Mouse (Mus musculus) lung, adult 2 months (tissue): ENCODE measurements around the gene Ap2b1. TPM values are rescaled to one million over a fixed set of nuclear protein-coding genes. Genes with fewer than 3 reads are reported as not detected.

ENCODE experiments used
- DNase-seq: peaks from one replicate; pipeline ENCODE4 v3.0.0; 2022
- H3K4me1 ChIP-seq: fragments of 200-500 bp; 2 replicates; pipeline ENCODE4 v1.6.1; 2011; ENCODE audit warnings: low read length; ENCODE audit not compliant: control insufficient read depth, insufficient read depth
- H3K4me3 ChIP-seq: fragments of 200-500 bp; replicated peaks from 2 replicates; pipeline ENCODE3; 2011; ENCODE audit warnings: low read depth, mild to moderate bottlenecking, control low read depth, low read length; ENCODE audit errors: extremely low read depth
- CTCF ChIP-seq: fragments of 200-500 bp; IDR thresholded peaks from 2 replicates; pipeline ENCODE4 v1.5.1; 2011; ENCODE audit warnings: mild to moderate bottlenecking, low read length, control low read depth; ENCODE audit not compliant: insufficient read depth
- POLR2A ChIP-seq: fragments of 200-500 bp; IDR thresholded peaks from 2 replicates; pipeline ENCODE4 v1.6.1; 2011; ENCODE audit warnings: low read depth, mild to moderate bottlenecking, control low read depth, low read length, borderline replicate concordance; ENCODE audit errors: extremely low read depth
- WGBS: fragments of 180-500 bp; shearing (Covaris S2); methylation state at CpG from one replicate; pipeline ENCODE4 v1.1.7; 2018; 5-methylcytosine and 5-hydroxymethylcytosine counted together
- polyA plus RNA-seq: library from polyadenylated mRNA; depleted of rRNA; stranded (reverse); fragments of >200 nt; gene quantifications from 2 replicates; pipeline ENCODE4 v1.2.3, GENCODE M21; 2012

Ap2b1 gene
- polyA plus RNA-seq, 1 experiment = 43.9 TPM

- WGBS = 81% methylated on average over 2 of the region's 2 CpGs
- no peak for TF ChIP-seq POLR2A
- no peak overlapping the region for H3K4me3 ChIP-seq
- H3K4me1 ChIP-seq = no peaks in the 10 kb centered on the region
- no peak for DNase-seq
These were observed 133.7 kb downstream of the Ap2b1 start for GRCm38 (mm10) chr11:83432533-83432932.

DNA sequence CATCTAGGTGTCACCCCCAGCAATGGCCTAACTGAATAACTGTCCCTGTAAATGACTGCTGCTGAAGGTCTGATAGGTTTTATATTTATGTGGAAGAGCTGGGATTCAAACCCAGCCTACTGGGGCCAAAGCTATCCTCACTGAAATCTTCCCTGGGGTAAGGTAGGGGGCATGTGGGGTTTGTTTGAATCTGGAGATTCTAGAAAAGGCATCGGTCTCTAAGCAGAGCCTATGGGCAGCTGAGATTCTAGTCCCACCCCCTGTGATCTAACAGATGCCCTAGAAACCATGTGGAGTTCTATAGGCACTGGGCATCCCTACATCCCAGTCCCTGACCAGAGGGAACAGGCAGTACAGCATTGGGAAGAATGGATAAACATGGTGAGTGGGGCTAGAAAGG, 138.6 kb downstream of the Ap2b1 start, which contains the start of gene 1700020L24Rik:
Gene 1700020L24Rik, plus strand, starts transcription at position 301 of the 400 bp plus-strand sequence.
- WGBS = 93% methylated on average over 1 of the region's 1 CpGs
- TF ChIP-seq CTCF = no peak
- no peak for TF ChIP-seq POLR2A

GRCm38 (mm10) chr11:83439426-83440060, 140.7 kb downstream of the Ap2b1 start:
- Histone ChIP-seq H3K4me1 (peaks cover 7% of the 10 kb centered on the region), H3K4me3 (no peak overlapping the region)
- DNase-seq = no peak
- WGBS = 24% methylated on average over 11 of the region's 11 CpGs
- TF ChIP-seq POLR2A (no peak), CTCF (no peak)

More for the DNA sequence above, 138.6 kb downstream of the Ap2b1 start, which contains the start of gene 1700020L24Rik:
- DNase-seq = no peak
- peaks cover 3% of the 10 kb centered on the region for H3K4me1 ChIP-seq
- H3K4me3 ChIP-seq = no peak within 1 kb of the TSS

DNA sequence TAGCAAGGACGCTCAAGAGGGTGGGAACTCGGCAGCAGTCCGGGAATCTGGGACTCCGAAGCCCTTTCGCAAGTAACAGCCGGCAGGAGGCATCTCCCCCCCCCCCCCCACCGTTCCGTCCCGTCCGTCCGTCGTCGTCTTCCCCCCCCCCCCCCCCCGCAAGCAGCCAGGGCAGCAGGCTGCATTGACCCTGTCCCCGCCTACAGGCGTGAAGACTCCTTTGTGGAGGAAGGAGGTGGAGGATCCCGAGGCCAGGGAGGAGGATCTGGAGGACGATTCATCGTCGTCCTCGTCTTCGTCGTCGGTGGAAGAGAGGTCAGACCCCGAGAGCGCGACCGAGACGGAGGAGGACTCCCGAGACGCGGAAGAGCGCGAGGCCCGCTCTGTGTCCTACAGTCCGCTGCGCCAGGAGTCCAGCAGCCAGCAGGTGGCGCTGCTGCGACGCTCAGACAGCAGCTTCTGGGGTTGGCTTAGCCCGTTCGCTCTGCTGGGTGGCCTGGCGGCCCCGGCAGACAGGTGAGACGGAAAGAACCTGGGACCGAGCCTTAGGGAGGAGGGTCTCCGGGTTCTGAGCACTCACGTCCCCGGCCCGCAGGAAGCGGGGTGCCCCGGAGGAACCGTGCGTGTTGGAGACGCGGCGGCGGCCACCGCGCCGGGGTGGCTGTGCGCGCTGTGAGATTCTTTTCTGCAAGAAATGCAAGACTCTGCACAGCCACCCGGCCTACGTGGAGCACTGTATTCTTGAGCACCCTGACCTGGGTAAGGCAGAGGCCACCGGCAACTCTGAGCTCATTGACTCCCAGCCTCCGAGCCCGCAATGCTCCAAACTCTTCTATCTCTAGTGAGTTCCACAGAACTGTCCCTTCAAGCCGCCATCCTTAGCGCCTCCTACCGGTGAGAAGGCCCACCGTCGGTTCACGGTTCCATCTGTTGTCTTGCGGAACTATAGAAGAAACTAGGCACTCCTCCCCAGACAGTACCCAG, 141.5 kb downstream of the Ap2b1 start:
- H3K4me1 ChIP-seq = peaks cover 7% of the 10 kb centered on the region
- WGBS = under 1% methylated on average over 71 of the region's 75 CpGs
- TF ChIP-seq POLR2A (no peak), CTCF (peak; percentile 85)
- peak overlapping the region; percentile 80 for H3K4me3 ChIP-seq
- peak; percentile 85 for DNase-seq

- 53% methylated on average over 7 of the region's 7 CpGs for WGBS
- no peak for DNase-seq
- Histone ChIP-seq H3K4me3 (no peak overlapping the region), H3K4me1 (peaks cover 7% of the 10 kb centered on the region)
- TF ChIP-seq CTCF (no peak), POLR2A (no peak)
These were observed 142.4 kb downstream of the Ap2b1 start for GRCm38 (mm10) chr11:83441235-83441634.

GRCm38 (mm10) chr11:83442596-83443267, 143.9 kb downstream of the Ap2b1 start:
- DNase-seq = peak; percentile 74

GRCm38 (mm10) chr11:83443824-83444223, 145.0 kb downstream of the Ap2b1 start:
- no peak for DNase-seq
- peaks cover 19% of the 10 kb centered on the region for H3K4me1 ChIP-seq
- H3K4me3 ChIP-seq = no peak overlapping the region
- TF ChIP-seq POLR2A = no peak
- no peak for TF ChIP-seq CTCF
- WGBS = 6% methylated on average over 7 of the region's 7 CpGs

More at GRCm38 (mm10) chr11:83442596-83443267, 143.9 kb downstream of the Ap2b1 start:
- WGBS = 18% methylated on average over 29 of the region's 29 CpGs
- Histone ChIP-seq H3K4me3 (no peak overlapping the region), H3K4me1 (peaks cover 8% of the 10 kb centered on the region)
- TF ChIP-seq CTCF = peak; percentile 28
- no peak for TF ChIP-seq POLR2A

- 43% methylated on average over 19 of the region's 19 CpGs for WGBS
- TF ChIP-seq CTCF (no peak), POLR2A (no peak)
- H3K4me3 ChIP-seq = no peak overlapping the region
- no peak for DNase-seq
- peaks cover 29% of the 10 kb centered on the region for H3K4me1 ChIP-seq
These were observed 146.2 kb downstream of the Ap2b1 start for GRCm38 (mm10) chr11:83445001-83445400.

DNA sequence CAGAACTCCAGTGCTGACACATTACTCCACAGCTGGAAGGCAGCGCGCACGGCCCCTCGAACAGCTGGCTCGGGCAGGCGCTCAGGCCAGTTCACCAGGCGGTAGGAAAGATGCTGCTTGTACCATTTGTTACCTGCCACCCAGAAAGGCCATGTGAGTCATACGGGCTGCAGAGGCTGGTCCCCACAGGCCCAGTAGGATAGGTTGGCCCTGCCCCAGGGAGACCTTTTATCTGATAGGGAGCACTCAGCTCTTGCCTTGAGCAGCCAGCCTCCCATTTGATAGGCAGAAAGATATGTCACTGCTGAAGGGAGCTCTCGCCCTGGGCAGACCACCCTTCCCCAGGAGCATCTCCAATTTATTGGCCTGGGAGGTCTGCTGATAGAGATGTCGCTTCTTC, 148.8 kb downstream of the Ap2b1 start:
- WGBS = 73% methylated on average over 10 of the region's 10 CpGs
- TF ChIP-seq POLR2A (no peak), CTCF (no peak)
- Histone ChIP-seq H3K4me3 (no peak overlapping the region), H3K4me1 (peaks cover 26% of the 10 kb centered on the region)
- no peak for DNase-seq
